8 mouse cellular contexts compared by ENCODE assay signal in genomic region chr14:74602543-74602942, GRCm38 (mm10). TPM values are rescaled to one million over a fixed set of nuclear protein-coding genes. Genes with fewer than 3 reads are reported as not detected.
DNase-seq lines count a peak whose midpoint lies in the region; ATAC-seq and TF ChIP-seq lines count a peak whose summit lies in the region.
"Had no signal": no experiment of that assay in that cellular context is flagged by ENCODE, and none has a peak within 500 bp of the region (broad histone marks: within the 10 kb centered on the region; RNA-seq: fewer than 3 reads in every experiment).

No protein-coding gene starts in this region.

- DNase-seq in thymus, adult 2 months: peak; percentile 13
- DNase-seq in thymus, adult 18-20 months: no peak
- DNase-seq in forebrain, embryonic 14.5 days (ENCODE audit: low spot score): peak; percentile 68
- peak; percentile 54 to 83 for DNase-seq in kidney, postnatal 25 days
- peak; percentile 83 for DNase-seq in lung, embryonic 14.5 days
- peak; percentile 34 for DNase-seq in right cerebral cortex, postnatal 25 days

- H3K9ac ChIP-seq in forebrain, embryonic 14.5 days (ENCODE audit: low read length): no peak overlapping the region
- no peak overlapping the region for H3K9ac ChIP-seq in lung, embryonic 14.5 days
- H3K9ac ChIP-seq: hindbrain, embryonic 15.5 days had no signal

- no peak overlapping the region for H3K4me2 ChIP-seq in forebrain, embryonic 14.5 days (ENCODE audit: low read length)
- no peak overlapping the region for H3K4me2 ChIP-seq in lung, embryonic 14.5 days
- H3K4me2 ChIP-seq: hindbrain, embryonic 15.5 days had no signal

- no peak for TF ChIP-seq POLR2A in thymus, adult 2 months (IDR thresholded peaks at IDR 0.05; ENCODE audit: control insufficient read depth, extremely low read depth, insufficient read depth, low read length, poor library complexity)
- TF ChIP-seq POLR2A in bone marrow, adult 2 months (IDR thresholded peaks at IDR 0.05; ENCODE audit: borderline replicate concordance, control insufficient read depth, low read depth, low read length): no peak

- ATAC-seq in forebrain, embryonic 14.5 days: peak; percentile 57; the same call in 1 of the 2 replicates
- ATAC-seq in lung, embryonic 14.5 days (ENCODE audit: insufficient read depth): peak; percentile 61; the same call in 1 of the 2 replicates

- WGBS in thymus, adult 2 months: 52% methylated on average over 7 of the region's 7 CpGs
- WGBS in bone marrow, adult 2 months: 39% methylated on average over 7 of the region's 7 CpGs
- WGBS in forebrain, embryonic 14.5 days: 57% methylated on average over 7 of the region's 7 CpGs
- WGBS in lung, embryonic 14.5 days: 36% methylated on average over 7 of the region's 7 CpGs

- no peak for TF ChIP-seq CTCF in thymus, adult 2 months (IDR thresholded peaks at IDR 0.05; ENCODE audit: borderline replicate concordance, control insufficient read depth, extremely low read depth, insufficient read depth, low read length, poor library complexity)
- TF ChIP-seq CTCF in bone marrow, adult 2 months (IDR thresholded peaks at IDR 0.05; ENCODE audit: control insufficient read depth, insufficient read depth, low read length): peak; percentile 71
- TF ChIP-seq CTCF in lung, embryonic 14.5 days (IDR thresholded peaks at IDR 0.05; ENCODE audit: low read depth): peak; percentile 85

- no peaks in the 10 kb centered on the region for H3K4me1 ChIP-seq in thymus, adult 2 months (replicated peaks; ENCODE audit: control insufficient read depth, insufficient read depth, low read length)
- no peaks in the 10 kb centered on the region for H3K4me1 ChIP-seq in bone marrow, adult 2 months (ENCODE audit: control insufficient read depth, insufficient read depth, low read length)
- H3K4me1 ChIP-seq in forebrain, embryonic 14.5 days (ENCODE audit: control insufficient read depth, insufficient read depth, low read length): no peaks in the 10 kb centered on the region
- H3K4me1 ChIP-seq in lung, embryonic 14.5 days (ENCODE audit: insufficient read depth): no peaks in the 10 kb centered on the region
- H3K4me1 ChIP-seq: hindbrain, embryonic 15.5 days had no signal

- H3K27ac ChIP-seq in thymus, adult 2 months (ENCODE audit: control insufficient read depth, insufficient read depth, low read length): no peak overlapping the region
- no peak overlapping the region for H3K27ac ChIP-seq in bone marrow, adult 2 months (ENCODE audit: control insufficient read depth, insufficient read depth, low read depth, low read length, poor library complexity)
- H3K27ac ChIP-seq in forebrain, embryonic 14.5 days (ENCODE audit: low read depth, low read length): no peak overlapping the region
- no peak overlapping the region for H3K27ac ChIP-seq in lung, embryonic 14.5 days (ENCODE audit: low read depth)
- H3K27ac ChIP-seq: hindbrain, embryonic 15.5 days had no signal

- no peak overlapping the region for H3K4me3 ChIP-seq in thymus, adult 2 months (ENCODE audit: control insufficient read depth, insufficient read depth, low read length)
- H3K4me3 ChIP-seq in bone marrow, adult 2 months (replicated peaks; ENCODE audit: control insufficient read depth, low read depth, low read length): no peak overlapping the region
- H3K4me3 ChIP-seq in forebrain, embryonic 14.5 days (ENCODE audit: low read depth, low read length): no peak overlapping the region
- no peak overlapping the region for H3K4me3 ChIP-seq in lung, embryonic 14.5 days (ENCODE audit: low read depth, low read length)
- H3K4me3 ChIP-seq: hindbrain, embryonic 15.5 days had no signal

- H3K27me3 ChIP-seq in thymus, adult 2 months (ENCODE audit: control insufficient read depth, insufficient read depth, low read length): no peaks in the 10 kb centered on the region
- H3K27me3 ChIP-seq in forebrain, embryonic 14.5 days (replicated peaks; ENCODE audit: control insufficient read depth, insufficient read depth, low read length): no peaks in the 10 kb centered on the region
- H3K27me3 ChIP-seq in lung, embryonic 14.5 days (ENCODE audit: insufficient read depth, low read length): no peaks in the 10 kb centered on the region
- H3K27me3 ChIP-seq: hindbrain, embryonic 15.5 days had no signal

- no peaks in the 10 kb centered on the region for H3K9me3 ChIP-seq in forebrain, embryonic 14.5 days (replicated peaks; ENCODE audit: control insufficient read depth, low read length)
- no peaks in the 10 kb centered on the region for H3K9me3 ChIP-seq in lung, embryonic 14.5 days (ENCODE audit: low read depth, low read length)
- H3K9me3 ChIP-seq: hindbrain, embryonic 15.5 days had no signal

- H3K36me3 ChIP-seq in thymus, adult 2 months (ENCODE audit: control insufficient read depth, insufficient read depth, low read length): no peaks in the 10 kb centered on the region
- no peaks in the 10 kb centered on the region for H3K36me3 ChIP-seq in forebrain, embryonic 14.5 days (ENCODE audit: control insufficient read depth, insufficient read depth, low read length)
- no peaks in the 10 kb centered on the region for H3K36me3 ChIP-seq in lung, embryonic 14.5 days (ENCODE audit: insufficient read depth)
- H3K36me3 ChIP-seq: hindbrain, embryonic 15.5 days had no signal

RNA-seq across cellular contexts. Expression of gene Htr2a, which starts 38.1 kb away (rescaled TPM):
- 0.05 and 0.06 TPM in 2 replicates for polyA plus RNA-seq in thymus, adult 2 months (2012; rRNA removed)
- 0.40 and 1.6 TPM in 2 replicates for polyA plus RNA-seq in bone marrow, adult 2 months (2011; ENCODE audit: insufficient read depth, insufficient read length, low replicate concordance, missing spikeins)
- 1.8 and 2.7 TPM in 2 replicates for polyA plus RNA-seq in forebrain, embryonic 14.5 days (2014; fragmentation: Nextera tagmentation; extraction: Ambion mirVana)
- 0.74 and 0.92 TPM in 2 replicates for polyA plus RNA-seq in lung, embryonic 14.5 days (2014; fragmentation: Nextera tagmentation; extraction: Ambion mirVana)

Comparison
In these comparisons a context has a peak if more than half of its experiments do, and no peak if none do; other contexts are left out.
1. DNase-seq: peak in thymus, adult 2 months (single experiment), forebrain, embryonic 14.5 days (single experiment), kidney, postnatal 25 days (2 of 2), lung, embryonic 14.5 days (single experiment) and right cerebral cortex, postnatal 25 days (single experiment); none in thymus, adult 18-20 months (0 of 2).